Mouse (Mus musculus): Measurements from ENCODE around the gene Nemp1. TPM values are rescaled to one million over a fixed set of nuclear protein-coding genes. Genes with fewer than 3 reads are reported as not detected.

Gene Nemp1
- polyA plus RNA-seq, 1 experiment = 2.5 TPM

DNA sequence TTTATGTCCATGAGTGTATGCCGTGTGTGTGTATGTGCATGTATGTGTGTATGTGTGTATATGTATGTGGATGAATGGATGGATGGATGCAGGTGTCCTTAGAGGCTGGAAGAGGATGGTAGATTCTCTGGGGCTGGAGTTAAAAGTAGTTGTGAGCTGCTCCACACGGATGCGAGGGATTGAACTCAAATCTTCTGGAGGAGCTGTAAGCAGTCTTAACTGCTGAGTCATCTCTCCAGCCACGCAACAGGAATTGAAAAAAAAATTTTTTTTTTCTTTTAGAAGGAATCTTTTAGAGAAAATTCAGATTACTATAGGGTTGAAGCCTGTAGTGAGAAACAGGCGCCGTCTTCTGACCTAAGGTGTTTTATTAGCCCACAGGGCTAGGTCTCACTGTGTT is 16.2 kb downstream of the Nemp1 start:
- H3K36me3 ChIP-seq (ENCODE audit: control insufficient read depth, insufficient read depth, low read length) = no peaks in the 10 kb centered on the region
- no peaks in the 10 kb centered on the region for H3K4me1 ChIP-seq (ENCODE audit: control insufficient read depth, insufficient read depth, insufficient read length, low read length)
- H3K27ac ChIP-seq (ENCODE audit: insufficient read depth, low read depth, low read length) = no peak overlapping the region
- no peak overlapping the region for H3K4me3 ChIP-seq (ENCODE audit: low read depth, low read length)
- TF ChIP-seq CTCF (IDR thresholded peaks at IDR 0.05; ENCODE audit: extremely low read depth, insufficient read length, insufficient replicate concordance, low read depth, low read length) = no peak
- H3K27me3 ChIP-seq (ENCODE audit: control insufficient read depth, insufficient read depth, low read length) = no peaks in the 10 kb centered on the region
- WGBS = 90% methylated on average over 6 of the region's 6 CpGs

GRCm38 (mm10) chr10:127691053-127691452 is 24.4 kb downstream of the Nemp1 start:
- Histone ChIP-seq H3K4me3 (ENCODE audit: low read depth, low read length) (no peak overlapping the region), H3K36me3 (ENCODE audit: control insufficient read depth, insufficient read depth, low read length) (peaks cover 4% of the 10 kb centered on the region), H3K4me1 (ENCODE audit: control insufficient read depth, insufficient read depth, insufficient read length, low read length) (peaks cover 4% of the 10 kb centered on the region; the same call in 1 of the 2 replicates), H3K27me3 (ENCODE audit: control insufficient read depth, insufficient read depth, low read length) (no peaks in the 10 kb centered on the region), H3K27ac (ENCODE audit: insufficient read depth, low read depth, low read length) (peak overlapping the region; percentile 68)
- WGBS = 12% methylated on average over 1 of the region's 1 CpGs
- TF ChIP-seq CTCF (IDR thresholded peaks at IDR 0.05; ENCODE audit: extremely low read depth, insufficient read length, insufficient replicate concordance, low read depth, low read length) (peak; percentile 62; the same call in 1 of the 2 replicates), POLR2A (IDR thresholded peaks at IDR 0.05; ENCODE audit: low read depth, low read length) (no peak)

- 28% methylated on average over 2 of the region's 2 CpGs for WGBS
- no peaks in the 10 kb centered on the region for H3K27me3 ChIP-seq (ENCODE audit: control insufficient read depth, insufficient read depth, low read length)
- H3K36me3 ChIP-seq (ENCODE audit: control insufficient read depth, insufficient read depth, low read length) = no peaks in the 10 kb centered on the region
Measured at GRCm38 (mm10) chr10:127694636-127695035, 27.9 kb downstream of the Nemp1 start.

GRCm38 (mm10) chr10:127695775-127696174 is 29.1 kb downstream of the Nemp1 start:
- Histone ChIP-seq H3K4me3 (ENCODE audit: low read depth, low read length) (no peak overlapping the region), H3K27ac (ENCODE audit: insufficient read depth, low read depth, low read length) (peak overlapping the region; percentile 90), H3K27me3 (ENCODE audit: control insufficient read depth, insufficient read depth, low read length) (no peaks in the 10 kb centered on the region), H3K4me1 (ENCODE audit: control insufficient read depth, insufficient read depth, insufficient read length, low read length) (peaks cover 8% of the 10 kb centered on the region; the same call in 1 of the 2 replicates), H3K36me3 (ENCODE audit: control insufficient read depth, insufficient read depth, low read length) (no peaks in the 10 kb centered on the region)
- TF ChIP-seq POLR2A (IDR thresholded peaks at IDR 0.05; ENCODE audit: low read depth, low read length) = peak; percentile 31; the same call in 1 of the 2 replicates
- TF ChIP-seq CTCF (IDR thresholded peaks at IDR 0.05; ENCODE audit: extremely low read depth, insufficient read length, insufficient replicate concordance, low read depth, low read length) = no peak
- WGBS = 43% methylated on average over 7 of the region's 7 CpGs

More at GRCm38 (mm10) chr10:127694636-127695035, 27.9 kb downstream of the Nemp1 start:
- Histone ChIP-seq H3K4me1 (ENCODE audit: control insufficient read depth, insufficient read depth, insufficient read length, low read length) (peaks cover 8% of the 10 kb centered on the region; the same call in 1 of the 2 replicates), H3K4me3 (ENCODE audit: low read depth, low read length) (no peak overlapping the region), H3K27ac (ENCODE audit: insufficient read depth, low read depth, low read length) (peak overlapping the region; percentile 85)
- peak; percentile 33; the same call in 1 of the 2 replicates for TF ChIP-seq CTCF (IDR thresholded peaks at IDR 0.05; ENCODE audit: extremely low read depth, insufficient read length, insufficient replicate concordance, low read depth, low read length)
- no peak for TF ChIP-seq POLR2A (IDR thresholded peaks at IDR 0.05; ENCODE audit: low read depth, low read length)

- Histone ChIP-seq H3K4me1 (ENCODE audit: control insufficient read depth, insufficient read depth, insufficient read length, low read length) (peaks cover 9% of the 10 kb centered on the region; the same call in 1 of the 2 replicates), H3K27me3 (ENCODE audit: control insufficient read depth, insufficient read depth, low read length) (no peaks in the 10 kb centered on the region), H3K27ac (ENCODE audit: insufficient read depth, low read depth, low read length) (no peak overlapping the region), H3K36me3 (ENCODE audit: control insufficient read depth, insufficient read depth, low read length) (no peaks in the 10 kb centered on the region), H3K4me3 (ENCODE audit: low read depth, low read length) (no peak overlapping the region)
- TF ChIP-seq POLR2A (IDR thresholded peaks at IDR 0.05; ENCODE audit: low read depth, low read length) = no peak
- TF ChIP-seq CTCF (IDR thresholded peaks at IDR 0.05; ENCODE audit: extremely low read depth, insufficient read length, insufficient replicate concordance, low read depth, low read length) = no peak
- WGBS = 94% methylated on average over 7 of the region's 7 CpGs
Measured at GRCm38 (mm10) chr10:127698966-127699365, 32.3 kb downstream of the Nemp1 start.

DNA sequence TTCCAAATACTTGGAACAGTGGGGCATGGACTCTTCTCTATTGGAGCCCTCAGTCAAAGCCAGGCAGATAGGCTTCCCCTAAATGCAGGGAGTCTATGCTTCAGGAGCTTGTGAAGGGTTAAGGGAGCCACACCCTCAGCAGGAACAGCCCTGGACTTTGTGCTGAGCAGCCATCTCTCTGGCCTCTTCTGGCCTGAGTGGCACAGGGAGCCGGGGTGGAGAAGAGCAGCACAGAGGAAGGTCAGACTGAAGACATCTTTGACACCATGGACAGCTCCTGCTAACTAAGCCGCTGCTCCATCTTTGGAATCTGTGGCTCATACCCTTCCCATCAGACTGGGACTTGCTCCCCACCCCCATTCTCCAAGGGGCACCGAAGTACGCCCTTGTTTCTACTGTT is 36.6 kb downstream of the Nemp1 start:
- H3K27me3 ChIP-seq (ENCODE audit: control insufficient read depth, insufficient read depth, low read length) = no peaks in the 10 kb centered on the region
- peaks cover 34% of the 10 kb centered on the region for H3K36me3 ChIP-seq (ENCODE audit: control insufficient read depth, insufficient read depth, low read length)
- H3K4me1 ChIP-seq (ENCODE audit: control insufficient read depth, insufficient read depth, insufficient read length, low read length) = peaks cover 15% of the 10 kb centered on the region; the same call in 1 of the 2 replicates
- peak overlapping the region; percentile 98 for H3K27ac ChIP-seq (ENCODE audit: insufficient read depth, low read depth, low read length)
- 8% methylated on average over 4 of the region's 4 CpGs for WGBS
- H3K4me3 ChIP-seq (ENCODE audit: low read depth, low read length) = peak overlapping the region; percentile 73
- TF ChIP-seq POLR2A (IDR thresholded peaks at IDR 0.05; ENCODE audit: low read depth, low read length) (peak; percentile 91), CTCF (IDR thresholded peaks at IDR 0.05; ENCODE audit: extremely low read depth, insufficient read length, insufficient replicate concordance, low read depth, low read length) (no peak)

DNA sequence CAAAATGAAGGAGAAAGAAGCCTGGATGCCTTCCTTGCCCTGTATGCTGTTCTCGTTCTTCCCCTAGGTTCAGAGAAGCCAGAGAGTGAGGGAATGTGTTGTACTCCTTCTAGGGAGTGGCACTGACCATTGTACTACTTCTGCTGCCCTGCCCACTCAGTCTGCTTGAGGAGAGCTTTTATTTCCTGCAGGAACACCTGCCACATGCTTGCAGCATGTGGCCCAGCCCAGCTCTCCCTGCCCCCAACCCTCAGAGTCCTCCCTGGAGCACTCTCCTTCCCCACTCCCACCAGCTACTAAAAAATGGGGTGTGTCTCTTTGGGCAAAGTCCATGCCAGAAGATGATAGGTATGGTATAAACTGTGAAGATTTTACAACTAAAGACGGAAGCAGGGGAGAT is 37.6 kb downstream of the Nemp1 start:
- WGBS = 18% methylated on average over 2 of the region's 2 CpGs
- H3K4me3 ChIP-seq (ENCODE audit: low read depth, low read length) = peak overlapping the region; percentile 31; the same call in 1 of the 2 replicates
- H3K4me1 ChIP-seq (ENCODE audit: control insufficient read depth, insufficient read depth, insufficient read length, low read length) = peaks cover 15% of the 10 kb centered on the region; the same call in 1 of the 2 replicates
- peaks cover 40% of the 10 kb centered on the region for H3K36me3 ChIP-seq (ENCODE audit: control insufficient read depth, insufficient read depth, low read length)
- H3K27ac ChIP-seq (ENCODE audit: insufficient read depth, low read depth, low read length) = peak overlapping the region; percentile 98
- no peaks in the 10 kb centered on the region for H3K27me3 ChIP-seq (ENCODE audit: control insufficient read depth, insufficient read depth, low read length)
- TF ChIP-seq CTCF (IDR thresholded peaks at IDR 0.05; ENCODE audit: extremely low read depth, insufficient read length, insufficient replicate concordance, low read depth, low read length) (no peak), POLR2A (IDR thresholded peaks at IDR 0.05; ENCODE audit: low read depth, low read length) (no peak; the same call in 1 of the 2 replicates)

Measured in small intestine, adult 2 months (tissue).